Mouse (Mus musculus) liver, postnatal 0 days (tissue): Measurements from ENCODE around the gene Sipa1l3.

Experiments used
- CTCF ChIP-seq: sonication (generic); IDR thresholded peaks from 2 replicates; pipeline ENCODE4 v1.5.1; 2016; ENCODE audit warnings: antibody characterized with exemption, low read depth
- EP300 ChIP-seq: IDR thresholded peaks from 2 replicates; pipeline ENCODE4 v1.6.1; 2016; ENCODE audit warnings: antibody characterized with exemption, low read depth, mild to moderate bottlenecking

- no peak for TF ChIP-seq CTCF
- TF ChIP-seq EP300 = no peak
These were observed 205.4 kb downstream of the Sipa1l3 start for GRCm38 (mm10) chr7:29313051-29313450.
